Mouse (Mus musculus) ES-E14 (cell line): ENCODE measurements around the gene Cpeb4. TPM values are rescaled to one million over a fixed set of nuclear protein-coding genes. Genes with fewer than 3 reads are reported as not detected.

Experiments
- DNase-seq: peaks from one replicate; pipeline ENCODE4 v3.0.0-alpha.2; 2013; ENCODE audit warnings: low read depth, low spot score
- H3K27ac ChIP-seq: 2 replicates; pipeline ENCODE4 v1.5.1; 2012; ENCODE audit warnings: low read depth, mild to moderate bottlenecking, low read length, moderate library complexity, mixed read lengths; ENCODE audit not compliant: poor library complexity, insufficient read depth, severe bottlenecking
- H3K36me3 ChIP-seq: 2 replicates; pipeline ENCODE4 v1.6.1; 2012; ENCODE audit warnings: mild to moderate bottlenecking, low read length, moderate library complexity, mixed read lengths; ENCODE audit not compliant: control insufficient read depth, poor library complexity, insufficient read depth, severe bottlenecking
- H3K4me1 ChIP-seq, 2 experiments: fragments of 150-350 bp in 1 of 2; sonication (generic) in 1 of 2; 2 replicates each; pipeline ENCODE4 v1.6.1; 2012; ENCODE audit warnings: low read length in 2 of 2, mild to moderate bottlenecking in 1 of 2, mixed read lengths in 1 of 2; ENCODE audit not compliant: control insufficient read depth in 2 of 2, insufficient read depth in 2 of 2, poor library complexity in 1 of 2
- H3K4me3 ChIP-seq, 2 experiments: fragments of 150-350 bp in 1 of 2; sonication (generic) in 1 of 2; 2 replicates each; pipeline ENCODE4 v1.5.1; 2012; ENCODE audit warnings: low read length in 2 of 2, low read depth in 1 of 2, mild to moderate bottlenecking in 1 of 2, mixed read lengths in 1 of 2; ENCODE audit not compliant: insufficient read depth in 1 of 2, poor library complexity in 1 of 2, severe bottlenecking in 1 of 2
- H3K9ac ChIP-seq: 2 replicates; pipeline ENCODE4 v1.6.1; 2012; ENCODE audit warnings: low read depth, mild to moderate bottlenecking, low read length, mixed read lengths; ENCODE audit not compliant: poor library complexity, insufficient read depth, severe bottlenecking
- H3K9me3 ChIP-seq: fragments of 150-350 bp; sonication (generic); 2 replicates; pipeline ENCODE4 v1.6.1; 2012; ENCODE audit warnings: low read depth, mild to moderate bottlenecking, low read length; ENCODE audit not compliant: control insufficient read depth, insufficient read depth
- CHD2 ChIP-seq: IDR thresholded peaks from 2 replicates; pipeline ENCODE4 v1.6.1; 2014; ENCODE audit warnings: mild to moderate bottlenecking, low read depth, low read length, inconsistent platforms
- HCFC1 ChIP-seq: IDR thresholded peaks from 2 replicates; pipeline ENCODE4 v1.6.1; 2012; ENCODE audit warnings: low read length, inconsistent platforms, borderline replicate concordance; ENCODE audit not compliant: insufficient read depth
- MAFK ChIP-seq: IDR thresholded peaks from 2 replicates; pipeline ENCODE4 v1.6.1; 2014; ENCODE audit warnings: mild to moderate bottlenecking, low read depth, low read length, inconsistent platforms; ENCODE audit not compliant: insufficient read depth
- ZC3H11A ChIP-seq: IDR thresholded peaks from 2 replicates; pipeline ENCODE4 v1.6.1; 2012; ENCODE audit warnings: low read depth, mild to moderate bottlenecking, inconsistent platforms, low read length, borderline replicate concordance
- ZNF384 ChIP-seq: IDR thresholded peaks from 2 replicates; pipeline ENCODE4 v1.6.1; 2012; ENCODE audit warnings: low read depth, low read length, inconsistent platforms
- in situ Hi-C, 2 experiments: fragments of 600-800 bp; cut with MboI; formaldehyde crosslinking; loops; one replicate each; pipeline ENCODE4 v1.15.1; 2025; ENCODE audit warnings: low sequenced_read_pairs in 2 of 2, inconsistent platforms in 1 of 2; ENCODE audit not compliant: unreplicated experiment in 2 of 2
- total RNA-seq: library from RNA; depleted of rRNA; stranded (reverse); fragments of 300-350 nt; gene quantifications from 2 replicates; pipeline ENCODE4 v1.2.3, GENCODE M21; 2012

Cpeb4 gene
- total RNA-seq, 1 experiment, result 11.5 TPM

- Histone ChIP-seq H3K27ac (no peak overlapping the region), H3K4me3 (no peak overlapping the region), H3K9me3 (no peaks in the 10 kb centered on the region), H3K4me1 (no peaks in the 10 kb centered on the region), H3K36me3 (no peaks in the 10 kb centered on the region), H3K9ac (no peak overlapping the region)
- in situ Hi-C loops, result no loop called here
- TF ChIP-seq ZC3H11A (no peak), CHD2 (no peak), MAFK (no peak), ZNF384 (no peak), HCFC1 (no peak)
- no peak for DNase-seq
Observed at GRCm38 (mm10) chr11:31936910-31937525, 65.0 kb downstream of the Cpeb4 start.

- Histone ChIP-seq H3K36me3 (no peaks in the 10 kb centered on the region), H3K9me3 (no peaks in the 10 kb centered on the region), H3K4me1 (no peaks in the 10 kb centered on the region), H3K9ac (no peak overlapping the region), H3K27ac (no peak overlapping the region), H3K4me3 (no peak overlapping the region)
- DNase-seq, result no peak
- TF ChIP-seq MAFK, result no peak
- TF ChIP-seq HCFC1, result no peak
- no peak for TF ChIP-seq ZC3H11A
- no peak for TF ChIP-seq ZNF384
- no peak for TF ChIP-seq CHD2
- in situ Hi-C loops, result no loop called here
Observed at GRCm38 (mm10) chr11:31940898-31941639, 69.1 kb downstream of the Cpeb4 start.

- no peak for DNase-seq
- no peaks in the 10 kb centered on the region for H3K36me3 ChIP-seq
Observed at GRCm38 (mm10) chr11:31941640-31942638, 69.9 kb downstream of the Cpeb4 start.

GRCm38 (mm10) chr11:31945471-31945870 is 73.5 kb downstream of the Cpeb4 start:
- no peak overlapping the region for H3K27ac ChIP-seq
- no peak for TF ChIP-seq ZC3H11A
- no peak for TF ChIP-seq ZNF384
- TF ChIP-seq CHD2, result no peak
- no peak for TF ChIP-seq HCFC1
- TF ChIP-seq MAFK, result no peak
- no peaks in the 10 kb centered on the region for H3K36me3 ChIP-seq
- peaks cover 0 to 6% of the 10 kb centered on the region in 2 experiments; a peak in 1 of 4 replicates for H3K4me1 ChIP-seq
- no peaks in the 10 kb centered on the region for H3K9me3 ChIP-seq
- no peak for DNase-seq
- no peak overlapping the region for H3K4me3 ChIP-seq
- H3K9ac ChIP-seq, result no peak overlapping the region
- in situ Hi-C loops, result loop anchor here in 1 of 2 experiments (5.0 kb wide), 1 partner anchor 268 kb away; no protein-coding TSS in a partner anchor

More at GRCm38 (mm10) chr11:31941640-31942638, 69.9 kb downstream of the Cpeb4 start:
- Histone ChIP-seq H3K4me3 (no peak overlapping the region), H3K9ac (no peak overlapping the region), H3K9me3 (no peaks in the 10 kb centered on the region), H3K27ac (no peak overlapping the region), H3K4me1 (no peaks in the 10 kb centered on the region)
- in situ Hi-C loops, result no loop called here
- TF ChIP-seq ZNF384 (no peak), HCFC1 (no peak), CHD2 (no peak), ZC3H11A (peak; percentile 49; the same call in 1 of the 2 replicates), MAFK (no peak)
